Mouse (Mus musculus): Measurements from ENCODE around the gene Gng8. TPM values are rescaled to one million over a fixed set of nuclear protein-coding genes. Genes with fewer than 3 reads are reported as not detected.

Gene Gng8
- polyA plus RNA-seq, 1 experiment from 2014 or later = 0.78 TPM

DNA sequence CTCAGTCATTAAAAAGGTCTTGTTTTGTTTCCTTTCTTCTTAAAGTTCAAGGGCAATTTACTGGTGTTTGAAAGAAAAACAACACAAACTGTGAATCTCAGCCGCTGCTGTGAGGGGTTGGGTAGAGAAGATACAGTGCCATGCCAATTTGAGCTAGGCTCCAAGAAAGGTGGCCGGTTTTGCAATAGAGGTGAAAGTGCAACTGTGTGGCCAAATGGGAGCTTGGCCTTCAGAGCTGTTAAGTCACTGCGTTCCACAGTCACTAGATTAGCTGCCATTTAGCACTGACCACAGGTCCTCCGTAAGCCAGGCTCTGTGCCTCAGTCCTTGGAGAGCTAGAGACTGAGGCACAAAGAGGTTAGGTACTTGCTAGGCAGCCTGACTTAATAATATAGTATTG, 40.0 kb upstream of the Gng8 start:
- DNase-seq (ENCODE audit: low spot score) = no peak
- H3K4me3 ChIP-seq (replicated peaks; ENCODE audit: low read length) = no peak overlapping the region
- 94% methylated on average over 4 of the region's 4 CpGs for WGBS
- H3K36me3 ChIP-seq (replicated peaks; ENCODE audit: control insufficient read depth, insufficient read depth) = peaks cover 62% of the 10 kb centered on the region
- H3K4me1 ChIP-seq (replicated peaks; ENCODE audit: control insufficient read depth, insufficient read depth, low read length) = no peaks in the 10 kb centered on the region
- no peak overlapping the region for H3K4me2 ChIP-seq (replicated peaks)
- H3K27ac ChIP-seq = no peak overlapping the region
- ATAC-seq (ENCODE audit: low FRiP score) = no peak
- no peaks in the 10 kb centered on the region for H3K9me3 ChIP-seq (ENCODE audit: control insufficient read depth, low read length)
- no peaks in the 10 kb centered on the region for H3K27me3 ChIP-seq (ENCODE audit: control insufficient read depth, insufficient read depth, low read length)
- no peak overlapping the region for H3K9ac ChIP-seq

DNA sequence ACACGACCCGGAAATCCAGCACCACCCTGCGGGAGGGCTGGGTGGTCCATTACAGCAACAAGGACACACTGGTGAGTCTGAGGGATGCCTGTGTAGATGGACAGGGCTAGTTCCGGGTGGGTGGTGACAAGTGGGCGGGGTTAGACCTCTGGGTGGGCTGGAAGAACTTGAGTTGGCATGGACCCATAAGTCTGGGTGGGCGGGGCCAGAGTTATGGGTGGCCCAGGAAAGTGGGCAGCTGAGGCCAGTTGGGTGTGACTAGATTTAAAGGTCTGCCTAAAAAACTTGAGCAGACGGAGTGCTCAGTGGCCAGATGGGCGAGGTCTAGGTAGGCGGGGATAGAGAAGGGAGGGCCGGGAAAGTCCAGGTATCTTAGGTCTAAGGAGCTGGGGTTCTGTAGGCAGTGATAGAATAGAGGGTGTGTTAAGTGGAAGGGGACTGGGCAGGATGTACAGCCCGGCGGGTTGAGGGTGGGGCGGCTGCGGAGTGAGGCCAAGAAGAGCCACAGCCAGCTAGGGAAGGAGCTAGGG, 38.2 kb upstream of the Gng8 start:
- WGBS = 88% methylated on average over 14 of the region's 14 CpGs
- peaks cover 76% of the 10 kb centered on the region for H3K36me3 ChIP-seq (replicated peaks; ENCODE audit: control insufficient read depth, insufficient read depth)
- DNase-seq (ENCODE audit: low spot score) = no peak

DNA sequence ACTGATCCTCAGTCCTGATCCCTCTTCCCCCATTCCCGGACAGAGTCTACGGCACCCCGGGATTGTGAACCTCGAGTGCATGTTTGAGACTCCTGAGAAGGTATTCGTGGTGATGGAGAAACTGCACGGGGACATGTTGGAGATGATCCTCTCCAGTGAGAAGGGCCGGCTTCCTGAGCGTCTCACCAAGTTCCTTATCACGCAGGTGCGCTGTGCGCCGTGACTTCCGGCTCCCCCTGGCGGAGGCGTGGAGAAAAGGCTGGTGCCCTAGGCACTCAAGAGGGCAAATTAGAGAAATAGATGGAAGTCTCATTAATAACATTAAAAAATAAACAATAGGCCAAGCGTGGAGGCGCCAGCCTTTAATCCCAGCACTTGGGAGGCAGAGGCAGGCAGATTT, 33.2 kb upstream of the Gng8 start:
- Histone ChIP-seq H3K4me1 (replicated peaks; ENCODE audit: control insufficient read depth, insufficient read depth, low read length) (no peaks in the 10 kb centered on the region), H3K4me3 (replicated peaks; ENCODE audit: low read length) (no peak overlapping the region), H3K4me2 (replicated peaks) (no peak overlapping the region), H3K27me3 (ENCODE audit: control insufficient read depth, insufficient read depth, low read length) (no peaks in the 10 kb centered on the region), H3K9ac (no peak overlapping the region), H3K27ac (no peak overlapping the region), H3K9me3 (ENCODE audit: control insufficient read depth, low read length) (no peaks in the 10 kb centered on the region), H3K36me3 (replicated peaks; ENCODE audit: control insufficient read depth, insufficient read depth) (peaks cover 59% of the 10 kb centered on the region)
- 15% methylated on average over 17 of the region's 17 CpGs for WGBS
- DNase-seq (ENCODE audit: low spot score) = peak; percentile 59
- ATAC-seq (ENCODE audit: low FRiP score) = no peak

More for the DNA sequence above, 38.2 kb upstream of the Gng8 start:
- Histone ChIP-seq H3K4me1 (replicated peaks; ENCODE audit: control insufficient read depth, insufficient read depth, low read length) (no peaks in the 10 kb centered on the region), H3K4me3 (replicated peaks; ENCODE audit: low read length) (no peak overlapping the region), H3K27me3 (ENCODE audit: control insufficient read depth, insufficient read depth, low read length) (no peaks in the 10 kb centered on the region), H3K9me3 (ENCODE audit: control insufficient read depth, low read length) (no peaks in the 10 kb centered on the region), H3K9ac (no peak overlapping the region), H3K4me2 (replicated peaks) (no peak overlapping the region), H3K27ac (no peak overlapping the region)
- no peak for ATAC-seq (ENCODE audit: low FRiP score)

DNA sequence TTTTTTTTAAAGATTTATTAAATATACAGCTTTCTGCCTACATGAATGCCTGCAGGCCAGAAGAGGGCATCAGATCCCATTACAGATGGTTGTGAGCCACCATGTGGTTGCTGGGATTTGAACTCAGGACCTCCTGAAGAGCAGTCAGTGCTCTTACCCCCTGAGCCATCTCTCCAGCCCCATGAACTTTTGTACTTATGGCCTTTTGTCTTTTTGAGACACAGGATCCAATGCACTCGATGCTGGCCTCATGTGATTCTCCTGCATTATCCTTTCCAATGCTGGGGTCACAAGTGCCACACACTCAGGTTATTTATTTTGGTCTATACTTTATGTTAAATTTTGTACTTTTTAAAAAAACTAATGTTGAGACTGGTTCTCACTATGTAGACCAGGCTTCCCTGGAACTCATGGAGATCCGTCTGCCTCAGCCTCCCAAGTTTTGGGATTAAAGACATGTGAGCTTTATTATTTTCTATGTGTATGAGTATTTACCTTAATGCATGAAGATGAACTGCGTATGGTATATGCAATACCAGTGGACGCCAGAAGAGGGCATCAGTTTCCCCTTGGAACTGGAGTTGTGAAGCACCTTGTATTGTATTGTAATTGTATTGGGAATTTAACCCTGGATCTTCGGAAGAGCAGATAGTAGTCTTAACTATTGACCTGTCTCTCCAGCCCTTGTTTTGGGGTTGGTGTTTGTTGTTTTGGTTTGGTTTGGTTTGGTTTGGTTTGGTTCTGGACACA, 31.5 kb upstream of the Gng8 start:
- DNase-seq (ENCODE audit: low spot score) = peak; percentile 79
- Histone ChIP-seq H3K27me3 (ENCODE audit: control insufficient read depth, insufficient read depth, low read length) (no peaks in the 10 kb centered on the region), H3K4me2 (replicated peaks) (no peak overlapping the region), H3K4me1 (replicated peaks; ENCODE audit: control insufficient read depth, insufficient read depth, low read length) (no peaks in the 10 kb centered on the region), H3K27ac (no peak overlapping the region), H3K36me3 (replicated peaks; ENCODE audit: control insufficient read depth, insufficient read depth) (peaks cover 57% of the 10 kb centered on the region), H3K9me3 (ENCODE audit: control insufficient read depth, low read length) (no peaks in the 10 kb centered on the region), H3K4me3 (replicated peaks; ENCODE audit: low read length) (no peak overlapping the region), H3K9ac (no peak overlapping the region)
- 40% methylated on average over 5 of the region's 5 CpGs for WGBS
- ATAC-seq (ENCODE audit: low FRiP score) = no peak

DNA sequence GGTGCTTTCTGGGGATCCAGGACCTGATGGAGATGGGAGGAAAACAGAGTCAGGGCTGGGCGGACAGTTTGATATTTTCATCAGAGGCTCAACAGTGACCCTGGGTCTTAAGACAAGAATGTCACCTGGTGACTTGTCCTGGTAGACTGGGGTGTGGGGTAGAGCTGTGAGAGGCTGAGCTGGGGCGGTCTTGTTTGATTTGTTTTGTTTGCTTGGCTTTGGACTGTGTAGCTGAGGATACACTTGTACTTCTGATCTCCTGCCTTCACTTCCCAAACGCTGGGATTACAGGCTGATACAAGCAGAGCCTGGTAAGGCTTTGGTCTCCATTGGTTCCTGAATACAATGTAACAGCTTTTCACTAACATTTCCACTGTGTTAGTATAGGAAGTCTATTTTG, 24.1 kb upstream of the Gng8 start:
- ATAC-seq (ENCODE audit: low FRiP score) (no peak), DNase-seq (ENCODE audit: low spot score) (no peak)
- no peak overlapping the region for H3K27ac ChIP-seq
- WGBS = 89% methylated on average over 3 of the region's 3 CpGs
- H3K9ac ChIP-seq = no peak overlapping the region
- no peaks in the 10 kb centered on the region for H3K27me3 ChIP-seq (ENCODE audit: control insufficient read depth, insufficient read depth, low read length)
- no peaks in the 10 kb centered on the region for H3K9me3 ChIP-seq (ENCODE audit: control insufficient read depth, low read length)
- peaks cover 34% of the 10 kb centered on the region for H3K36me3 ChIP-seq (replicated peaks; ENCODE audit: control insufficient read depth, insufficient read depth)
- no peak overlapping the region for H3K4me3 ChIP-seq (replicated peaks; ENCODE audit: low read length)
- no peak overlapping the region for H3K4me2 ChIP-seq (replicated peaks)
- H3K4me1 ChIP-seq (replicated peaks; ENCODE audit: control insufficient read depth, insufficient read depth, low read length) = 0 out of 2 replicates have a peak, but pooled peaks cover 3% of the 10 kb centered on the region

DNA sequence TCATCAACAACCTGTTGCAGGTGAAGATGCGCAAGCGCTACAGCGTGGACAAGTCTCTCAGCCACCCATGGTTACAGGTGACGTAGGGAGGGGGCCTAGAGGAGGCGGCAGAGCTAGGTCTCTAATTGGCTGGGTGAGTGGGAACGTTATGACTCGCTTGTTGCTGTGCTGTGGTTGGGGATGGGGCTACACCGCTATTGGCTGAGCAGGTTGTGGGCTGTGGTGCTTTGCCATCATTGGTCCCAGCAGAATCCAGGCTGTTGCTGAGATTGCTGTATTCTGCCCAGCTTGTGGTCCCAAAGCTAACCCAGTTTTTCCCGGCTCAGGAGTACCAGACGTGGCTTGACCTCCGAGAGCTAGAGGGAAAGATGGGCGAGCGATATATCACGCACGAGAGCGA, 22.1 kb upstream of the Gng8 start:
- Histone ChIP-seq H3K27ac (peak overlapping the region; percentile 84), H3K4me3 (replicated peaks; ENCODE audit: low read length) (peak overlapping the region; percentile 25)

DNA sequence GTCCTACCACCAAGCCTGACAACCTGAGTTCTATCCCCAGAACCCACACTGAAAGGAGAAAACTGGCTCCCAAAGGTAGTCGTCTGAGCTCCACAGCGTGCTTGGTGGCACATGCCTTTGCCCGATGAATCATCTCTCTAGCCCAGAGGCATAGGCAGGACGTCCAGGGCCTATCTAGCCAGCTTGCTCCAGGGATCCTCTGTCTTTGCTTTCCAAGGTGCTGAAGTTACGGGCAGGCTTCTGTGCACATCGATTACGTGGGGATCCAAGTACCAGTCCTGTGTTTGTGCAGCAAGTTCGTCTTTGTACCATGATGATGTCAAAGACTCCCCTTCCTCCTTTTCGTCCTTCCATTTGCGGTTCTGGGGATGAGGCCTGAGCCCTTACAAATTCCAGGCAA, 20.0 kb upstream of the Gng8 start:
- WGBS = 79% methylated on average over 10 of the region's 10 CpGs
- Histone ChIP-seq H3K27me3 (ENCODE audit: control insufficient read depth, insufficient read depth, low read length) (no peaks in the 10 kb centered on the region), H3K9me3 (ENCODE audit: control insufficient read depth, low read length) (no peaks in the 10 kb centered on the region)

More for the DNA sequence above, 22.1 kb upstream of the Gng8 start:
- ATAC-seq (ENCODE audit: low FRiP score) (peak; percentile 98), DNase-seq (ENCODE audit: low spot score) (peak; percentile 89)
- Histone ChIP-seq H3K9me3 (ENCODE audit: control insufficient read depth, low read length) (no peaks in the 10 kb centered on the region), H3K36me3 (replicated peaks; ENCODE audit: control insufficient read depth, insufficient read depth) (peaks cover 24% of the 10 kb centered on the region), H3K9ac (peak overlapping the region; percentile 48), H3K27me3 (ENCODE audit: control insufficient read depth, insufficient read depth, low read length) (no peaks in the 10 kb centered on the region), H3K4me1 (replicated peaks; ENCODE audit: control insufficient read depth, insufficient read depth, low read length) (peaks cover 3% of the 10 kb centered on the region; the same call in 1 of the 2 replicates), H3K4me2 (replicated peaks) (peak overlapping the region; percentile 48)
- WGBS = 8% methylated on average over 16 of the region's 16 CpGs

DNA sequence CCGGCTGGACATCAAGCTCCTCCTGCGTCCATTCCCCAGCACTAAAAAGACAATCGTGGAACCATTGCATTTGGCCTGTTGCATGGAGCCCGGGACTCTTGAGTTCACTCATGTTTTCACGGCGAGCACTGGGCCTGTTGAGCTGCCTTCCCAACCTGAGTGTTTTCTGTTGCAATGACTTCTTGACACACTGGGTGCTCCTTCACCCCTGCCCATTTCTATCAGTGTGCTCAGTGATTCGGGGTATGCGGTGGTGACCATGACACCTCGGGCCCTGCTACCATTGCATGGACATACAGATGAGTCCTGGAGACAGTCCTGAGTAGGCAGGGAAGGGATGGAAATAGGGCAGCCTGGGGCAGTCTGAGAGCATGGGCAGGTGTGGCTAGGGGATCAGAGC, 19.1 kb upstream of the Gng8 start:
- 97% methylated on average over 9 of the region's 9 CpGs for WGBS
- no peak for ATAC-seq (ENCODE audit: low FRiP score)

More for the DNA sequence above, 20.0 kb upstream of the Gng8 start:
- DNase-seq (ENCODE audit: low spot score) (no peak), ATAC-seq (ENCODE audit: low FRiP score) (no peak)
- Histone ChIP-seq H3K36me3 (replicated peaks; ENCODE audit: control insufficient read depth, insufficient read depth) (peaks cover 10% of the 10 kb centered on the region; the same call in 1 of the 2 replicates), H3K4me3 (replicated peaks; ENCODE audit: low read length) (no peak overlapping the region), H3K4me1 (replicated peaks; ENCODE audit: control insufficient read depth, insufficient read depth, low read length) (peaks cover 11% of the 10 kb centered on the region), H3K27ac (no peak overlapping the region), H3K4me2 (replicated peaks) (no peak overlapping the region), H3K9ac (no peak overlapping the region)

DNA sequence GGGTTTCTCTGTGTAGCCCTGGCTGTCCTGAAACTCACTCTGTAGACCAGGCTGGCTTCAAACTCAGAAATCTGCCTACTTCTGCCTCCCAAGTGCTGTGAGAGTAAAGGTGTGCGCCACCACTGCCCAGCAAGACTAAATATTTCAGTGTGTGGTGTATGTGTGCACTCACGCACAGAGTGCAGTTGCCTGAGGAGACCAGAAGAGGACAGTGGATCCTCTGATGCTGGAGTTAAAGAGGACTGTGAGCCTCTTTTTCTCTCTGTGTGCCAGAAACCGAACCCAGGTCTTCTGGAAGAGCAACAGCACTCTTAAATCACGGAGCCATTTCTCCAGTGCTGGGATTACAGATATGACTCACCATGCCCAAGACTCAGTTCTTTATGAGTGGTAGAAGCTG, 18.2 kb upstream of the Gng8 start:
- 88% methylated on average over 4 of the region's 4 CpGs for WGBS
- Histone ChIP-seq H3K27me3 (ENCODE audit: control insufficient read depth, insufficient read depth, low read length) (no peaks in the 10 kb centered on the region), H3K4me2 (replicated peaks) (peak overlapping the region; percentile 52; the same call in 1 of the 2 replicates), H3K4me1 (replicated peaks; ENCODE audit: control insufficient read depth, insufficient read depth, low read length) (peaks cover 19% of the 10 kb centered on the region), H3K9me3 (ENCODE audit: control insufficient read depth, low read length) (no peaks in the 10 kb centered on the region), H3K27ac (no peak overlapping the region), H3K36me3 (replicated peaks; ENCODE audit: control insufficient read depth, insufficient read depth) (peaks cover 6% of the 10 kb centered on the region; the same call in 1 of the 2 replicates), H3K9ac (no peak overlapping the region), H3K4me3 (replicated peaks; ENCODE audit: low read length) (no peak overlapping the region)
- ATAC-seq (ENCODE audit: low FRiP score) (no peak), DNase-seq (ENCODE audit: low spot score) (no peak)

More for the DNA sequence above, 19.1 kb upstream of the Gng8 start:
- Histone ChIP-seq H3K27ac (no peak overlapping the region), H3K4me3 (replicated peaks; ENCODE audit: low read length) (no peak overlapping the region), H3K36me3 (replicated peaks; ENCODE audit: control insufficient read depth, insufficient read depth) (peaks cover 6% of the 10 kb centered on the region; the same call in 1 of the 2 replicates), H3K27me3 (ENCODE audit: control insufficient read depth, insufficient read depth, low read length) (no peaks in the 10 kb centered on the region), H3K4me1 (replicated peaks; ENCODE audit: control insufficient read depth, insufficient read depth, low read length) (peaks cover 19% of the 10 kb centered on the region), H3K9ac (no peak overlapping the region), H3K4me2 (replicated peaks) (no peak overlapping the region), H3K9me3 (ENCODE audit: control insufficient read depth, low read length) (no peaks in the 10 kb centered on the region)
- no peak for DNase-seq (ENCODE audit: low spot score)

Measured in hindbrain, embryonic 14.5 days (tissue).